Mouse (Mus musculus): ENCODE data around the gene Mrps16. TPM values are rescaled to one million over a fixed set of nuclear protein-coding genes. Genes with fewer than 3 reads are reported as not detected.

The Mrps16 gene
- total and polyA plus RNA-seq, 2 experiments from 2014 or later = 26.2 to 59.9 TPM

- TF ChIP-seq CTCF (IDR thresholded peaks at IDR 0.05; ENCODE audit: low read depth) = peak; percentile 54
Measured at GRCm38 (mm10) chr14:20340149-20340548, 53.3 kb downstream of the Mrps16 start.

GRCm38 (mm10) chr14:20339415-20339814, 54.0 kb downstream of the Mrps16 start:
- Histone ChIP-seq H3K27me3 (ENCODE audit: insufficient read depth, low read length) (no peaks in the 10 kb centered on the region), H3K4me2 (ENCODE audit: low read depth) (no peak overlapping the region), H3K4me3 (ENCODE audit: low read depth, low read length) (no peak overlapping the region), H3K36me3 (ENCODE audit: insufficient read depth) (peaks cover 43% of the 10 kb centered on the region), H3K4me1 (ENCODE audit: insufficient read depth) (no peaks in the 10 kb centered on the region), H3K9me3 (ENCODE audit: low read length) (no peaks in the 10 kb centered on the region), H3K9ac (no peak overlapping the region), H3K27ac (ENCODE audit: low read depth, low read length) (no peak overlapping the region)
- ATAC-seq = no peak
- WGBS = 94% methylated on average over 5 of the region's 5 CpGs
- no peak for TF ChIP-seq CTCF (IDR thresholded peaks at IDR 0.05; ENCODE audit: low read depth)
- DNase-seq = no peak

More at GRCm38 (mm10) chr14:20340149-20340548, 53.3 kb downstream of the Mrps16 start:
- Histone ChIP-seq H3K4me1 (ENCODE audit: insufficient read depth) (no peaks in the 10 kb centered on the region), H3K27ac (ENCODE audit: low read depth, low read length) (no peak overlapping the region), H3K9ac (no peak overlapping the region), H3K27me3 (ENCODE audit: insufficient read depth, low read length) (no peaks in the 10 kb centered on the region), H3K36me3 (ENCODE audit: insufficient read depth) (peaks cover 38% of the 10 kb centered on the region), H3K4me3 (ENCODE audit: low read depth, low read length) (no peak overlapping the region), H3K4me2 (ENCODE audit: low read depth) (no peak overlapping the region), H3K9me3 (ENCODE audit: low read length) (no peaks in the 10 kb centered on the region)
- ATAC-seq (no peak), DNase-seq (peak; percentile 5)
- WGBS = 87% methylated on average over 8 of the region's 8 CpGs

Other genes starting within 250 kb of the Mrps16 start
- gene Kcnk5, start 211.8 kb downstream of the Mrps16 start, total RNA-seq (2014; rRNA removed) = 0.76 and 1.0 TPM in 2 replicates
- gene Kcnk5, start 211.8 kb downstream of the Mrps16 start, polyA plus RNA-seq (2015; fragmentation: Nextera tagmentation; extraction: Ambion mirVana) = 0.63 and 0.71 TPM in 2 replicates
- gene Kcnk16, start 124.4 kb downstream of the Mrps16 start, total RNA-seq (2014; rRNA removed) = not detected in 2 replicates
- gene Kcnk16, start 124.4 kb downstream of the Mrps16 start, polyA plus RNA-seq (2015; fragmentation: Nextera tagmentation; extraction: Ambion mirVana) = not detected in 2 replicates
- 23.5 and 26.0 TPM in 2 replicates for gene Nudt13, start 98.9 kb downstream of the Mrps16 start, total RNA-seq (2014; rRNA removed)
- gene Nudt13, start 98.9 kb downstream of the Mrps16 start, polyA plus RNA-seq (2015; fragmentation: Nextera tagmentation; extraction: Ambion mirVana) = 10.7 and 13.5 TPM in 2 replicates
- gene Ecd, start 45.5 kb downstream of the Mrps16 start, total RNA-seq (2014; rRNA removed) = 37.7 and 46.8 TPM in 2 replicates
- gene Ecd, start 45.5 kb downstream of the Mrps16 start, polyA plus RNA-seq (2015; fragmentation: Nextera tagmentation; extraction: Ambion mirVana) = 36.4 and 44.0 TPM in 2 replicates
- 47.8 and 61.4 TPM in 2 replicates for gene Fam149b, start 45.5 kb downstream of the Mrps16 start, total RNA-seq (2014; rRNA removed)
- gene Fam149b, start 45.5 kb downstream of the Mrps16 start, polyA plus RNA-seq (2015; fragmentation: Nextera tagmentation; extraction: Ambion mirVana) = 18.8 and 26.6 TPM in 2 replicates
- 69.2 and 74.1 TPM in 2 replicates for gene Dnajc9, start 4.7 kb downstream of the Mrps16 start, total RNA-seq (2014; rRNA removed)
- gene Dnajc9, start 4.7 kb downstream of the Mrps16 start, polyA plus RNA-seq (2015; fragmentation: Nextera tagmentation; extraction: Ambion mirVana) = 112 and 115 TPM in 2 replicates
- gene Cfap70, start 58.6 kb upstream of the Mrps16 start, total RNA-seq (2014; rRNA removed) = 1.5 and 2.1 TPM in 2 replicates
- gene Cfap70, start 58.6 kb upstream of the Mrps16 start, polyA plus RNA-seq (2015; fragmentation: Nextera tagmentation; extraction: Ambion mirVana) = 0.88 and 1.4 TPM in 2 replicates
- gene Anxa7, start 86.5 kb upstream of the Mrps16 start, total RNA-seq (2014; rRNA removed) = 36.7 and 43.0 TPM in 2 replicates
- gene Anxa7, start 86.5 kb upstream of the Mrps16 start, polyA plus RNA-seq (2015; fragmentation: Nextera tagmentation; extraction: Ambion mirVana) = 20.9 and 21.2 TPM in 2 replicates
- 0.14 and 0.15 TPM in 2 replicates for gene Mss51, start 103.3 kb upstream of the Mrps16 start, total RNA-seq (2014; rRNA removed)
- not detected in 2 replicates for gene Mss51, start 103.3 kb upstream of the Mrps16 start, polyA plus RNA-seq (2015; fragmentation: Nextera tagmentation; extraction: Ambion mirVana)
- 172 and 194 TPM in 2 replicates for gene Ppp3cb, start 152.9 kb upstream of the Mrps16 start, total RNA-seq (2014; rRNA removed)
- 83.5 and 103 TPM in 2 replicates for gene Ppp3cb, start 152.9 kb upstream of the Mrps16 start, polyA plus RNA-seq (2015; fragmentation: Nextera tagmentation; extraction: Ambion mirVana)
- gene Usp54, start 247.4 kb upstream of the Mrps16 start, total RNA-seq (2014; rRNA removed) = 20.5 and 28.9 TPM in 2 replicates
- gene Usp54, start 247.4 kb upstream of the Mrps16 start, polyA plus RNA-seq (2015; fragmentation: Nextera tagmentation; extraction: Ambion mirVana) = 3.0 and 4.8 TPM in 2 replicates